Mouse (Mus musculus): ENCODE measurements around the gene Rasal2. TPM values are rescaled to one million over a fixed set of nuclear protein-coding genes. Genes with fewer than 3 reads are reported as not detected.

Gene Rasal2
- polyA plus RNA-seq, 1 experiment: 13.7 TPM

DNA sequence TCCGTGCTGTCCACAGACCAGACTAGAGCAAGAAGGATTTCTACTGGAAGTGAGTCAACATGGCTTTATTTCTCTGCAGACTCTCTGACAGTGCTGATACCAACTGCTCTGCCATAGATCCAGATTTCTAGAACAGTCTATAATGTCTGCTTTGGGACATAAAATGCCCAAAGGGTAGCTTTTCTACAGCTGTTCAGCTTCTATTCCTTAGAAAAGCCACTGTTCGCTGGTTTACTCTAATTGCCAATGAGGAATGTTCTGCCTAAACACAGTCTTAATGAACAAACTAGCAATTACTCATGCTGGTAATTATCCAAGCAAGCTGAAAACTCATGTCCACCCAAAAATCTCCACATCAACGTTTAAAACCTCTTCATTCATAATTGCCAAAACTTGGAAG lies 77.6 kb downstream of the Rasal2 start:
- H3K27ac ChIP-seq (ENCODE audit: control insufficient read depth, insufficient read depth, low read depth, low read length): no peak overlapping the region
- TF ChIP-seq POLR2A (IDR thresholded peaks at IDR 0.05; ENCODE audit: control insufficient read depth, low read depth, low read length) (no peak), CTCF (IDR thresholded peaks at IDR 0.05; ENCODE audit: control insufficient read depth, insufficient read depth, insufficient replicate concordance, low read depth, low read length) (no peak)
- H3K4me3 ChIP-seq (ENCODE audit: control insufficient read depth, low read depth, low read length): no peak overlapping the region
- H3K36me3 ChIP-seq (ENCODE audit: control insufficient read depth, insufficient read depth, low read length): no peaks in the 10 kb centered on the region
- no peaks in the 10 kb centered on the region for H3K4me1 ChIP-seq (ENCODE audit: control insufficient read depth, insufficient read depth, low read length)
- no peaks in the 10 kb centered on the region for H3K27me3 ChIP-seq (ENCODE audit: control insufficient read depth, insufficient read depth, low read length)

DNA sequence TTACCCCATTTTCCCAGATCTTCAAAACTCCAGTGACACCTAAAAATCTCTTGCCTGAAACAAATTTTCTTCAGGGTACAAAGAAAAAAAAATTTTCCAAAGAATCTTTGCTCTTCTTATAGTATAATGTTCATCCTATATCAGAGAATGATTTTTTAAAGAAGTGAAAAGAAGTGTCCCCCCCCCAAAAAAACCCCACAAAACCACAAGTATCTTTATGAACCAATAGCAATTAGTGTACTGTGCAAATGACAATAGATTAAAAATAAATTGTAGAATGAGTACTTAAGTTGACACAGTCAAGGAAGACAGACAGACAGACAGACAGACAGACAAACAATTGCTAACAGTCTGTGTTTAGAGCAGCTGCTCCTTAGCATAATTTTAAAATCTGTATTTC lies 84.3 kb downstream of the Rasal2 start:
- Histone ChIP-seq H3K4me3 (ENCODE audit: control insufficient read depth, low read depth, low read length) (no peak overlapping the region), H3K27me3 (ENCODE audit: control insufficient read depth, insufficient read depth, low read length) (no peaks in the 10 kb centered on the region), H3K36me3 (ENCODE audit: control insufficient read depth, insufficient read depth, low read length) (no peaks in the 10 kb centered on the region), H3K4me1 (ENCODE audit: control insufficient read depth, insufficient read depth, low read length) (no peaks in the 10 kb centered on the region), H3K27ac (ENCODE audit: control insufficient read depth, insufficient read depth, low read depth, low read length) (no peak overlapping the region)
- TF ChIP-seq POLR2A (IDR thresholded peaks at IDR 0.05; ENCODE audit: control insufficient read depth, low read depth, low read length): no peak
- no peak for TF ChIP-seq CTCF (IDR thresholded peaks at IDR 0.05; ENCODE audit: control insufficient read depth, insufficient read depth, insufficient replicate concordance, low read depth, low read length)

DNA sequence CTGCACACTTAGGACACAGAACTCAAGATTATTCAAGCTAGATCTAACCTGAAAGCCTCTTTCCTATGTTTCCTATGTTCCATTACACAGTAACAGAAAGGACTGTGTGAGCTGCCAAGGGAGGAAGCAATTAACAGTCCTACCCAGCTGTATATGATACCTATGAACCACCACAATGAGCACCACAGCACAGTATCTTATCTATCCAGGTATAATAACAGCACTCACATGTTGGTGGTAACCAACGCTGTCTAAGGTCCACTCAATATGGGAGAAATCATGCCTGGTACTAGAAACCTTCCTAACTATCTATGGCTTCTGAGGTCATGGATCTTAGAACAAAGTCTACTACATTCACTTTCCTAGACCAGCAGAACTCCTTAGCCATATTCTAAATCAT lies 89.3 kb downstream of the Rasal2 start:
- TF ChIP-seq CTCF (IDR thresholded peaks at IDR 0.05; ENCODE audit: control insufficient read depth, insufficient read depth, insufficient replicate concordance, low read depth, low read length): no peak
- no peak for TF ChIP-seq POLR2A (IDR thresholded peaks at IDR 0.05; ENCODE audit: control insufficient read depth, low read depth, low read length)
- Histone ChIP-seq H3K4me1 (ENCODE audit: control insufficient read depth, insufficient read depth, low read length) (no peaks in the 10 kb centered on the region), H3K27me3 (ENCODE audit: control insufficient read depth, insufficient read depth, low read length) (no peaks in the 10 kb centered on the region), H3K4me3 (ENCODE audit: control insufficient read depth, low read depth, low read length) (no peak overlapping the region), H3K36me3 (ENCODE audit: control insufficient read depth, insufficient read depth, low read length) (no peaks in the 10 kb centered on the region), H3K27ac (ENCODE audit: control insufficient read depth, insufficient read depth, low read depth, low read length) (no peak overlapping the region)

DNA sequence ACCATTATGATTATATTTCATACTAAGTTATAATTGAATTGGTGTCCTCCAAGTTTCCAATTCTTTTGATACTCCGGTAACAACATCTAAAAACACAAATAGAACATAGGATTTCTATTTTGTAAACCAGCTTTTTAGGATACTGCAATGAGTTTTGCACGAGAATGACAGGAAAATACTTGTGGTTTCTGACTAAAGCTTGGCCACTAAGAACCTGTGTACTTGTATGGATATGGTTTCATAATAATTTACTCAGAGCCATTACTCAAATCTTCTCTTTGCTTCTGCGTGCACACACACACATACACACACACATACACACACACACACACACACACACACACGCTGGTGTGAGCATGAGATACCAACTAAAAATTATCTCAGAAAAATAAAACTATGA lies 93.5 kb downstream of the Rasal2 start:
- no peak overlapping the region for H3K4me3 ChIP-seq (ENCODE audit: control insufficient read depth, low read depth, low read length)
- no peak overlapping the region for H3K27ac ChIP-seq (ENCODE audit: control insufficient read depth, insufficient read depth, low read depth, low read length)
- TF ChIP-seq CTCF (IDR thresholded peaks at IDR 0.05; ENCODE audit: control insufficient read depth, insufficient read depth, insufficient replicate concordance, low read depth, low read length): no peak
- H3K4me1 ChIP-seq (ENCODE audit: control insufficient read depth, insufficient read depth, low read length): no peaks in the 10 kb centered on the region
- no peaks in the 10 kb centered on the region for H3K36me3 ChIP-seq (ENCODE audit: control insufficient read depth, insufficient read depth, low read length)
- H3K27me3 ChIP-seq (ENCODE audit: control insufficient read depth, insufficient read depth, low read length): no peaks in the 10 kb centered on the region

DNA sequence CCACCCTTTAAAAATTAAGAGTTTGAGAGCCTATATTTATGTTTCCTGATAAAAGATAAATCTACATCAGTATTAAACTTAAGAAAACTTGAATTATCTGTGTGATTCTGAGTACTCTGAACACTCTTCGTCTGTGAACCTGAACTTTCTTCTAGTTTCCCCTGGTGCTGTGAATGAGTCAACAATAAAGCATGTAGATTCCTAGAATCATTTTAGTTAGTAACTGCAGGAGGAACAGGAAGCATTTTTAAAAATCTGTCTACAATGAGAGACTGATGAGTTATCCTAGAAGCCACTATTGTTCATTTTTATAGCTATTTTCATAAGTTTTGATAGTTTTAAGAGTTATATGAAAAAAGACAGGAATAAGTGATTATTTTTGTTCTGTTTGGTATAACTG lies 111.1 kb downstream of the Rasal2 start:
- Histone ChIP-seq H3K27ac (ENCODE audit: control insufficient read depth, insufficient read depth, low read depth, low read length) (no peak overlapping the region), H3K36me3 (ENCODE audit: control insufficient read depth, insufficient read depth, low read length) (no peaks in the 10 kb centered on the region), H3K4me3 (ENCODE audit: control insufficient read depth, low read depth, low read length) (no peak overlapping the region), H3K4me1 (ENCODE audit: control insufficient read depth, insufficient read depth, low read length) (no peaks in the 10 kb centered on the region), H3K27me3 (ENCODE audit: control insufficient read depth, insufficient read depth, low read length) (no peaks in the 10 kb centered on the region)
- TF ChIP-seq CTCF (IDR thresholded peaks at IDR 0.05; ENCODE audit: control insufficient read depth, insufficient read depth, insufficient replicate concordance, low read depth, low read length) (no peak), POLR2A (IDR thresholded peaks at IDR 0.05; ENCODE audit: control insufficient read depth, low read depth, low read length) (no peak)

DNA sequence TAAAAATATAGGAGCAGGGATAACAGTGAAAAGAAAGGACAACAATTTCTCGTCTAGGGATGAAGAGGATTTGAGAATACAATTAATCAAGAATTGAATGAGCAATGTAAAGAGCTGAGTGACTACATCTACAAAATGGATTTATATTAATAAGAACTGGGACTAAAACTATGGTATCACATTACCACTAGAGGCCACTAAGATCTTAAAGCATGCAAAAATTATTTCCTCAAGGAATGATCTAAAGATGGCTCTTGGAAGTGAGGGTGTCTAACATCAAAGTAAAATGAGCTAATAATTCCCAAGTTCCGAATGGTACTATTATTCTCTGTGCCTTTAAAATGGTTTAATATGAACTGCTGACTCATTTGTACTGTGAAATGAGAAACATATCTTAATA lies 112.8 kb downstream of the Rasal2 start:
- Histone ChIP-seq H3K36me3 (ENCODE audit: control insufficient read depth, insufficient read depth, low read length) (no peaks in the 10 kb centered on the region), H3K27me3 (ENCODE audit: control insufficient read depth, insufficient read depth, low read length) (no peaks in the 10 kb centered on the region), H3K27ac (ENCODE audit: control insufficient read depth, insufficient read depth, low read depth, low read length) (no peak overlapping the region), H3K4me3 (ENCODE audit: control insufficient read depth, low read depth, low read length) (no peak overlapping the region), H3K4me1 (ENCODE audit: control insufficient read depth, insufficient read depth, low read length) (no peaks in the 10 kb centered on the region)
- TF ChIP-seq CTCF (IDR thresholded peaks at IDR 0.05; ENCODE audit: control insufficient read depth, insufficient read depth, insufficient replicate concordance, low read depth, low read length): no peak
- TF ChIP-seq POLR2A (IDR thresholded peaks at IDR 0.05; ENCODE audit: control insufficient read depth, low read depth, low read length): no peak

DNA sequence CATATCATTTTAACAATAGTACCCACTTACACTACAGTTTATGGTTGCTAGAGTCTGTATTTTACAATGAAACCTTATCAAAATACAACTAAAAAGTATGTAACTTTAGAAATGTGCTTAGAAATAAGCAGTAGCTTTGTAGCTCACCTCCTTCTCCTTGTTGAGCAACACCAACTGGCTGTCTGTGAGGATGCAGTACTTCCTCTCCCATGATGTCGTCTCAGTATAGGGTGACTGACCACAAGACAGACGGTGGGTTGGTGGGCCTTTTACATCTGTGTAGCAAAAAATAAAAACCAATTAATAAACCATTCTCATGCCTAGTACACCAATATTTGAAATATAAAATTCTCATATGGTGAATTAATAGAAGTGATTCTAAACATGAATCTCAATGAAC lies 113.4 kb downstream of the Rasal2 start:
- no peak overlapping the region for H3K4me3 ChIP-seq (ENCODE audit: control insufficient read depth, low read depth, low read length)
- H3K36me3 ChIP-seq (ENCODE audit: control insufficient read depth, insufficient read depth, low read length): no peaks in the 10 kb centered on the region
- H3K4me1 ChIP-seq (ENCODE audit: control insufficient read depth, insufficient read depth, low read length): no peaks in the 10 kb centered on the region
- no peaks in the 10 kb centered on the region for H3K27me3 ChIP-seq (ENCODE audit: control insufficient read depth, insufficient read depth, low read length)
- no peak for TF ChIP-seq POLR2A (IDR thresholded peaks at IDR 0.05; ENCODE audit: control insufficient read depth, low read depth, low read length)
- no peak for TF ChIP-seq CTCF (IDR thresholded peaks at IDR 0.05; ENCODE audit: control insufficient read depth, insufficient read depth, insufficient replicate concordance, low read depth, low read length)
- no peak overlapping the region for H3K27ac ChIP-seq (ENCODE audit: control insufficient read depth, insufficient read depth, low read depth, low read length)

DNA sequence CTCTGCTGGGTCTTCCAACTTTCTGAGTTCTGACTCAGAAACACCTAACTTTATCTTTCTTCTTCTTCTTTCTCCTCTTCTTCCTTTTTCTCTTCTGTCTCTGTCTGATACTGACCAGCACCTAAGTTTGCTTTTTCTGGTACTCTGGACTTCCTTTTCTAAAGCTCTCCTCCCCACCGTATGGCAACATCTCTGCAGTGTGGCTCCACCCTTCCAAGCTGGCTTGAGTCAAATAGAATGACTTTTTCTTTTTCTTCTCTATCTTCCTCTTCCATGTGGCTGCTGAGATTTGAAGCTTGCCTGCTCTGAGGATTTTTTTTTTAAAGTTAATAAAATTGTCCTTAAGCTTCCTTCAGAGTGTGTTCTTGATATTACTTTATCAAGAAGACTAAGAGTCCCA lies 115.3 kb downstream of the Rasal2 start:
- Histone ChIP-seq H3K27me3 (ENCODE audit: control insufficient read depth, insufficient read depth, low read length) (no peaks in the 10 kb centered on the region), H3K4me3 (ENCODE audit: control insufficient read depth, low read depth, low read length) (no peak overlapping the region), H3K27ac (ENCODE audit: control insufficient read depth, insufficient read depth, low read depth, low read length) (no peak overlapping the region), H3K4me1 (ENCODE audit: control insufficient read depth, insufficient read depth, low read length) (no peaks in the 10 kb centered on the region), H3K36me3 (ENCODE audit: control insufficient read depth, insufficient read depth, low read length) (no peaks in the 10 kb centered on the region)
- TF ChIP-seq CTCF (IDR thresholded peaks at IDR 0.05; ENCODE audit: control insufficient read depth, insufficient read depth, insufficient replicate concordance, low read depth, low read length) (no peak), POLR2A (IDR thresholded peaks at IDR 0.05; ENCODE audit: control insufficient read depth, low read depth, low read length) (no peak)
